Mouse (Mus musculus): Measurements from ENCODE around the gene Abcf2.
"Not testable (repeated sequence)": the region's sequence is repeated elsewhere in the genome, so short reads cannot be mapped to it uniquely, and the experiment has no call there.

Gene Abcf2

GRCm38 (mm10) chr5:24586106-24586505, 8.8 kb upstream of the Abcf2 start:
- DNase-seq = no peak

GRCm38 (mm10) chr5:24578109-24578963, 1.1 kb upstream of the Abcf2 start:
- DNase-seq = no peak

- DNase-seq = peak; percentile 35
These were observed 475 bp downstream of the Abcf2 start for GRCm38 (mm10) chr5:24576801-24577182.

- no peak for DNase-seq
These were observed 1.3 kb downstream of the Abcf2 start for GRCm38 (mm10) chr5:24575948-24576347.

- DNase-seq = no peak
These were observed 20.6 kb downstream of the Abcf2 start, which contains the start of gene 4931409K22Rik for GRCm38 (mm10) chr5:24556709-24557108. TSS of gene 4931409K22Rik (minus strand) at chr5:24556809.

GRCm38 (mm10) chr5:24555335-24555734, 21.9 kb downstream of the Abcf2 start:
- DNase-seq = not testable (repeated sequence)

GRCm38 (mm10) chr5:24553621-24554244, 23.5 kb downstream of the Abcf2 start:
- DNase-seq = no peak

GRCm38 (mm10) chr5:24551317-24551688, 26.0 kb downstream of the Abcf2 start:
- no peak for DNase-seq

- DNase-seq = peak; percentile 37
These were observed 26.5 kb downstream of the Abcf2 start for GRCm38 (mm10) chr5:24550598-24551316.

GRCm38 (mm10) chr5:24542643-24543042, 34.6 kb downstream of the Abcf2 start:
- DNase-seq = no peak

GRCm38 (mm10) chr5:24541144-24541569, 36.1 kb downstream of the Abcf2 start:
- DNase-seq = no peak

- DNase-seq = peak; percentile 72
These were observed 36.7 kb downstream of the Abcf2 start, which contains the start of gene Asb10 for GRCm38 (mm10) chr5:24540387-24541143. TSS of gene Asb10 (minus strand) at chr5:24540978.

GRCm38 (mm10) chr5:24539571-24540296, 37.5 kb downstream of the Abcf2 start:
- no peak for DNase-seq

GRCm38 (mm10) chr5:24537618-24538017, 39.6 kb downstream of the Abcf2 start:
- DNase-seq = no peak

- no peak for DNase-seq
These were observed 40.8 kb downstream of the Abcf2 start for GRCm38 (mm10) chr5:24536511-24536910.

GRCm38 (mm10) chr5:24535731-24536130, 41.5 kb downstream of the Abcf2 start:
- no peak for DNase-seq

- no peak for DNase-seq
These were observed 43.0 kb downstream of the Abcf2 start for GRCm38 (mm10) chr5:24534292-24534691.

GRCm38 (mm10) chr5:24533391-24533790, 43.9 kb downstream of the Abcf2 start:
- DNase-seq = no peak

- peak; percentile 94 for DNase-seq
These were observed 47.1 kb downstream of the Abcf2 start for GRCm38 (mm10) chr5:24530042-24530689.

GRCm38 (mm10) chr5:24527780-24528179, 49.5 kb downstream of the Abcf2 start:
- no peak for DNase-seq

- DNase-seq = peak; percentile 29
These were observed 50.4 kb downstream of the Abcf2 start, which contains the start of gene Gbx1 for GRCm38 (mm10) chr5:24526889-24527230. TSS of gene Gbx1 (minus strand) at chr5:24527202.
